Mouse (Mus musculus) adrenal gland, adult 10 weeks (tissue): ENCODE results near the gene Odf2. TPM values are rescaled to one million over a fixed set of nuclear protein-coding genes. Genes with fewer than 3 reads are reported as not detected.

ENCODE experiments used
- polyA plus RNA-seq: library from polyadenylated mRNA; stranded (reverse); fragments of 350-450 nt; fragmentation: Illumina TruSeq; extraction: RNeasy Lipid Tissue Mini Kit (QIAGEN cat#74804); gene quantifications from one replicate; pipeline ENCODE4 v1.2.3, GENCODE M21; 2014; ENCODE audit warnings: low read depth, low replicate concordance

Gene Odf2
- polyA plus RNA-seq, result 7.6 TPM

DNA sequence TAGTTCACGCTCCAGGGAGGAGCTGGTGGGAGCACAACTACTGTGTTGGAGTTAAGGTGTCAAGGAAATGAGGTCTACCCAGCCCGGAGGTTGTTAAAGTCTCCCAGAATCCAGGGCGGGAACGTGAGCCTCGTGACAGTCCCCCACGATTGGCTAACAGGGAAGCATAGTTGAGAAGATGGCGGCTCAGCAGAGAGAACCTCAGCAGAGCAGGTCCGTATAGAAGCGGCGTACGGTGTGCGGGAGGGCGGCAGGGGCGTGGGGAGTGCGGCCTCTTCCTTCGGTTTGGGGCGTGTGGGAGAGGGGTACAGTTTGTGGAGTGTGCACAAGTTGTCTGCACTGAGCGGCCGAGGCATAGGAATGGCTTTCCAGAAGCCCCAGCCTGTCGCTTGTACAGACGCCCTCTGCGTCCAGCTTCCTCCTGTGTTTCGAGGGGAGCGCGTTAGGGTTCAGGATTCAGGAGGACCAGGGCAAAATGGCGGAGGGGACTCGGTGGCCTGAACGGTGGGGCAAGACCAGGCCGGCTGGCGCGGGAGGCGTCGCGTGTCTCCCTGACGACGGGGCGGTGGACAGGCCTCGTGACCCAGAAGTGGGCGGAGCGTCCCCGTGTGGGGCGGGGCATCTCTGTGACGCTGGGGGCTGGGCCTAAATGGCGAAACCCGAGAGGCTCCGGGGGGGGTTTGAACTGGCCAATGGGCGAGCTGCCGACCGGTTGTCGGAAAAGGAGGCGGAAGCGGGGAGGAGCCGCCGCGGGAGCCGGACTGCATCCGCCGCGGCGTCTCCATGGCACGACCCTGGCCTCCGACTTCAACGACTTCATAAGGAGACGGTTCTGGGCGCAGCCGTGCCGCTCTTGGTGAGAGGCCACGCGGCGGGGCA is at the start of gene Odf2:
Odf2 (plus strand) TSS at position 156 of the 879 bp plus-strand sequence.

GRCm38 (mm10) chr2:29868949-29869645 is 19.9 kb upstream of the Odf2 start, which contains the start of gene Cercam:
Gene Cercam (plus strand): TSS chr2:29869164.

DNA sequence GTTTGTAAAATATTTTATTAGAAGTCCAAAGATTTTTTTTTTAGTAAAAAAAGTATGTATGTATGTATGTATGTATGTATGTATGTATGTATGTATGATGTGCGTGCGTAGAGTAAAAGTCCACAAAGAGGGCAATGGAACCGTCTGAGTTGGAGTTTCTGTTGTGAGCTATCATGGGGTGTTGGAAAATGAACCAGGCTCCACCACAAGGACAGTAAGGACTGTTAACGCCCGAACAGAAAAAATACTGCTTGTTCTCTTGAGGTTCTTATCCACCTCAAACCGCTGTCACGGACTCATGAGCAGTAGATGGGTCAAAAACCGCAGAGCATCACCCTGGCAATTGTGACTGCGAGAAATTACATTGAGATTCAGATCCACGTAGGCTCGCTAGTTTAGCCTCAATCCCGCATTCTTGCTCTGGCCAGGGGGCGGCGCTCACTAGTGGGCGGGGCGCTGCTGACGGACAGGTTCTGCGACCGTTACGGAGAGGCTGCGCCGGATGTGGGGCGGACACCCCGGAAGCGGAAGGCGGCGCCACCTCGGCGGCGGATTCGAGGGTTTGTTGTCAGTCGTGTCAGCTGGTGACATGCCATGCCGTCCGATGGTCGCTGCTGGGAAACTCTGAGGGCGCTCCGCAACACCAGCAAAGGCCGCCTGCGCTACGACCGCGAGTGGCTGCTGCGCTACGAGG is 46.0 kb downstream of the Odf2 start, which contains the start of gene Gle1:
Gle1 (plus strand) TSS at position 521 of the 694 bp plus-strand sequence.

DNA sequence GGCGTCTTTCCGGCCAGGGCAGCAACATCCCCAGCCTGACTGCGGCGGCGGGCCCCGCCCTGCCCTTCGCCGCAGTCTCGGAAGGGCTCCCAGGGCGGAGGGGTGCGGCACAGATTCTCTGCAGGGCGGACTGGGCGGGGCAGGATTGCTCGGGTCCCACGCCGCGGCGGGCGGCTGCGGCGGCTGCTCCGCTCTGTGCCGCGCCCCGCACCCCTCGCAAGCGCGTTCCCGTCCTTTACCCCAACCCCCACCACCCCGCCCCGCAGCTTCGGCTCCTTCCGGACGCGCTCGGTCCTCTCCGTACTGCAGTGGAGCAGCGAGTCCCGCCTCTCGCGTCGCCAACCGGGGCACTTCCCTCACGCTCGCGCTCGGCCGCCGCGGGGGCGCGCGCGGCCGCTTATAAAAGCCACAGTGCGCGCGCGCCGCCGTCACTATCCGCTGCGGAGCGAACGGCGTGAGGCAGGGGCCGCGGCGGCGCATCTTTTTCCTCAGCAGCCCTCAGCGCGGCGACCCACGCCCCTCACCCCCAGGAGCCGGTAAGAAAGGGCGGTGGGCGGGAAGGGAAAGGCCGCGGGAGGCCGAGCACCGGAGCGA is 76.3 kb downstream of the Odf2 start, which contains the start of gene Sptan1:
Sptan1 (plus strand) TSS at position 311 of the 594 bp plus-strand sequence.

Other genes starting within 250 kb of the Odf2 start
- gene Gm13420, start 137.5 kb upstream of the Odf2 start, polyA plus RNA-seq, result not detected
- not detected for gene Gm13547, start 129.9 kb upstream of the Odf2 start, polyA plus RNA-seq
- gene Coq4, start 101.7 kb upstream of the Odf2 start, polyA plus RNA-seq, result 3.2 TPM
- gene Trub2, start 100.7 kb upstream of the Odf2 start, polyA plus RNA-seq, result 7.4 TPM
- 1.9 TPM for gene Slc27a4, start 86.6 kb upstream of the Odf2 start, polyA plus RNA-seq
- 7.3 TPM for gene Urm1, start 69.1 kb upstream of the Odf2 start, polyA plus RNA-seq
- 1.7 TPM for gene Cercam, start 20.1 kb upstream of the Odf2 start, polyA plus RNA-seq
- 12.3 TPM for gene Gle1, start 46.2 kb downstream of the Odf2 start, polyA plus RNA-seq
- 42.3 TPM for gene Sptan1, start 76.3 kb downstream of the Odf2 start, polyA plus RNA-seq
- 0.41 TPM for gene Wdr34, start 159.7 kb downstream of the Odf2 start, polyA plus RNA-seq
- gene Set, start 168.2 kb downstream of the Odf2 start, polyA plus RNA-seq, result 563 TPM
- gene Pkn3, start 188.5 kb downstream of the Odf2 start, polyA plus RNA-seq, result 0.17 TPM
- 3.4 TPM for gene Zdhhc12, start 204.4 kb downstream of the Odf2 start, polyA plus RNA-seq
- 2.3 TPM for gene Zer1, start 235.4 kb downstream of the Odf2 start, polyA plus RNA-seq
- 14.1 TPM for gene Tbc1d13, start 244.5 kb downstream of the Odf2 start, polyA plus RNA-seq